ENCODE assay signal across 8 mouse cellular contexts in genomic region chr14:46060622-46061381, GRCm38 (mm10).
DNase-seq lines count a peak whose midpoint lies in the region; ATAC-seq lines count a peak whose summit lies in the region.

No protein-coding gene starts in this region.

- H3K4me3 ChIP-seq in kidney, embryonic 14.5 days (ENCODE audit: low read length) = peak overlapping the region; percentile 15
- H3K4me3 ChIP-seq in liver, embryonic 13.5 days (replicated peaks) = no peak overlapping the region
- H3K4me3 ChIP-seq in neural tube, embryonic 12.5 days = no peak overlapping the region

- no peaks in the 10 kb centered on the region for H3K9me3 ChIP-seq in kidney, embryonic 14.5 days (ENCODE audit: control insufficient read depth, low read length)
- H3K9me3 ChIP-seq in liver, embryonic 13.5 days (replicated peaks) = no peaks in the 10 kb centered on the region
- H3K9me3 ChIP-seq in neural tube, embryonic 12.5 days = no peaks in the 10 kb centered on the region

- peak overlapping the region; percentile 12; the same call in 1 of the 2 replicates for H3K9ac ChIP-seq in kidney, embryonic 14.5 days (ENCODE audit: low read depth, low read length)
- no peak overlapping the region for H3K9ac ChIP-seq in liver, embryonic 13.5 days
- H3K9ac ChIP-seq in neural tube, embryonic 12.5 days = no peak overlapping the region

- WGBS in kidney, embryonic 14.5 days = 11% methylated on average over 14 of the region's 14 CpGs
- 44% methylated on average over 14 of the region's 14 CpGs for WGBS in liver, embryonic 13.5 days (ENCODE audit: insufficient replicate concordance)
- WGBS in neural tube, embryonic 12.5 days = 30% methylated on average over 14 of the region's 14 CpGs

- peak; percentile 33 to 56 for DNase-seq in urinary bladder, adult 18-20 months (ENCODE audit: low spot score in 2 of 2)
- DNase-seq in urinary bladder, postnatal 10 days (ENCODE audit: low spot score) = no peak
- peak; percentile 7 to 18 for DNase-seq in frontal cortex, postnatal 14 days (ENCODE audit: low spot score in 2 of 2)
- DNase-seq in liver, embryonic 13.5 days = no peak
- no peak for DNase-seq in natural killer cell, adult 2 months (ENCODE audit: low spot score in 2 of 2)

- no peaks in the 10 kb centered on the region for H3K4me1 ChIP-seq in kidney, embryonic 14.5 days (ENCODE audit: control insufficient read depth, insufficient read depth, low read length)
- no peaks in the 10 kb centered on the region for H3K4me1 ChIP-seq in liver, embryonic 13.5 days (replicated peaks)
- H3K4me1 ChIP-seq in neural tube, embryonic 12.5 days = 0 out of 2 replicates have a peak, but pooled peaks cover 4% of the 10 kb centered on the region

- peak overlapping the region; percentile 35 for H3K4me2 ChIP-seq in kidney, embryonic 14.5 days (replicated peaks; ENCODE audit: low read depth, low read length)
- peak overlapping the region; percentile 21 for H3K4me2 ChIP-seq in liver, embryonic 13.5 days
- peak overlapping the region; percentile 39 for H3K4me2 ChIP-seq in neural tube, embryonic 12.5 days (replicated peaks)

- peak; percentile 73; the same call in 1 of the 2 replicates for ATAC-seq in kidney, embryonic 14.5 days (ENCODE audit: low FRiP score, low TSS enrichment)
- no peak for ATAC-seq in liver, embryonic 13.5 days (ENCODE audit: low read depth)
- ATAC-seq in neural tube, embryonic 12.5 days (ENCODE audit: low FRiP score, low read depth) = no peak
- ATAC-seq in megakaryocyte-erythroid progenitor cell, adult 5-6 weeks (replicated peaks; ENCODE audit: low FRiP score, low TSS enrichment, poor library complexity, severe bottlenecking) = no peak

- H3K27ac ChIP-seq in kidney, embryonic 14.5 days (ENCODE audit: low read depth, low read length) = peak overlapping the region; percentile 30; the same call in 1 of the 2 replicates
- H3K27ac ChIP-seq in liver, embryonic 13.5 days = no peak overlapping the region
- no peak overlapping the region for H3K27ac ChIP-seq in neural tube, embryonic 12.5 days

- no peaks in the 10 kb centered on the region for H3K36me3 ChIP-seq in kidney, embryonic 14.5 days (ENCODE audit: control insufficient read depth, insufficient read depth, low read length)
- H3K36me3 ChIP-seq in liver, embryonic 13.5 days = no peaks in the 10 kb centered on the region
- no peaks in the 10 kb centered on the region for H3K36me3 ChIP-seq in neural tube, embryonic 12.5 days

- H3K27me3 ChIP-seq in kidney, embryonic 14.5 days (ENCODE audit: control insufficient read depth, insufficient read depth, low read length) = no peaks in the 10 kb centered on the region
- no peaks in the 10 kb centered on the region for H3K27me3 ChIP-seq in liver, embryonic 13.5 days
- H3K27me3 ChIP-seq in neural tube, embryonic 12.5 days (replicated peaks) = no peaks in the 10 kb centered on the region

Comparison
In these comparisons a context has a peak if more than half of its experiments do, and no peak if none do; other contexts are left out.
1. DNase-seq: peak in urinary bladder, adult 18-20 months (2 of 2) and frontal cortex, postnatal 14 days (2 of 2); none in urinary bladder, postnatal 10 days (single experiment), liver, embryonic 13.5 days (single experiment) and natural killer cell, adult 2 months (0 of 2).
2. Peak in every context shown above with its lines, with median percentiles within 50 percentile points of each other: H3K4me2 ChIP-seq.